Mouse (Mus musculus) kidney, adult 18-20 months (tissue): ENCODE measurements around the gene Olfr988.
"Not testable (repeated sequence)": the region's sequence is repeated elsewhere in the genome, so short reads cannot be mapped to it uniquely, and the experiment has no call there.

Experiments
- DNase-seq: peaks from one replicate; pipeline ENCODE4 v3.0.0; 2021

Gene Olfr988

DNA sequence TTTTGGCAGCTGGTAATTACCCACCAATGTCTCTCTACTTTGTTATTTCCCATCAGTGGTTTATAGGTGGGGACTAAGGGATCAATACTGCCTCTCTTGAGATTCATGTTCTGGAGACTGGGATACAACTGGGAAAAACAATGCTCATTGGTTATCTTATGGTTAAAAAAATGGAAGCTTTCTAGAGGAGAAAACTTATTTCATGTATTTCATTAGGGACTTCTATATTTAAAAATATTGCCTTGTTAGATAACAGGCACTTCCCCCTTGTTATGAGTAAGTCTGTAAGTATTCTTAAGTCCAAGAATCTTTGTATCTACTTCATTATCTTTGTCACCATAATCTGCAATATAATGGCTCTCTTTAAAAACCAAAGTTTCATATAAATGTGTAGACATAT, at the start of gene Olfr988:
TSS of gene Olfr988 (minus strand) at position 101 of the 400 bp plus-strand sequence.
- not testable (repeated sequence) for DNase-seq

DNA sequence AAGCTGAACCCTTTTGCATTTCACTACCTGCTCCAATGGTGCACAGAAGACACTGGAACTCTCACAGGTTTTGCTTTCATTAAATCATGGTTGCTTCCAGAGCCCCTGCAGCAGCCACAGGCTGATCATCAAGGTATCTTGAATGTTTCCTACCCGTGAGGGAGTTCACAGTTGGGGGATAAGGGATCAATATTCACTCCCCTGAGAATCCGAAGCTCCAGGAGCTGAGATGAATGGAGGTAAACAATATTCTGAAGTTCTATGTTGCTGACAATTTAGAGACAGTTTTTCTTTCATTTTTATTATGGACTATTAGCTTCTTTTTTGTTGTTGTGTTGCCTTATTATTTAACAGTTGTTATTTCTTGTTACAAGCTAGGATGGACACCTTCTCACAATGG, 46.3 kb upstream of the Olfr988 start, which contains the start of gene Olfr992:
TSS of gene Olfr992 (minus strand) at position 101 of the 400 bp plus-strand sequence.
- DNase-seq, result no peak

- DNase-seq, result no peak
Observed at GRCm38 (mm10) chr2:85339972-85340371, 23.1 kb downstream of the Olfr988 start.

DNA sequence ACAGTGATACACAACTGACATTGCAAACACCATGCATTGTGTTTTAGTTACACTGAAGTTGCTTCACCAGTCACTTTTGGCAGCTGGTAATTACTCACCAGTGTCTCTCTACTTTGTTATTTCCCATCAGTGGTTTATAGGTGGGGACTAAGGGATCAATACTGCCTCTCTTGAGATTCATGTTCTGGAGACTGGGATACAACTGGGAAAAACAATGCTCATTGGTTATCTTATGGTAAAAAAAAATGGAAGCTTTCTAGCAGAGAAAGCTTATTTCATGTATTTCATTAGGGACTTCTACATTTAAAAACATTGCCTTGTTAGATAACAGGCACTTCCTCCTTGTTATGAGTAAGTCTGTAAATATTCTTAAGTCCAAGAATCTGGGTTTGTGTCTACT, 23.8 kb downstream of the Olfr988 start, which contains the start of gene Olfr987:
TSS of gene Olfr987 (minus strand) at position 101 of the 400 bp plus-strand sequence.
- not testable (repeated sequence) for DNase-seq

DNA sequence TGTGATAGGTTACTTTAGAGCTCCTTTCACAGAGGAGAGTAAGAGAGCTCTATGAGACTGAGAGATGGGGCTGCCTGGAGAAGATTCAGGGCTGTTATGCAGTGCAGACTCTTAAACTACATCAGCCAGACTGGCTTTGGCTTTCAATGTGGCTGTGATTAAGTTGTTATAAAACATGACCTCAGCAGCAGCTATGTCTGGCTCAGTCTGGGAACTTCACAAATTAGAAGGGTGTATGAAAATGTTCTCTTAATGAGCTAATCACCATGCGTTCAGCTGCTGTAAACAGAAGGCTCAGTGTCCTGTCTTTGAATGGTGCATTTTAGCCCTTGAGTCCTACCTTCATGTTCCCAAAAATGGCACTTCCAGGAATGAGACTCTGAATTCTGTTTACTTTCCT, 43.9 kb downstream of the Olfr988 start:
- no peak for DNase-seq
